Mouse (Mus musculus) cerebellum, adult 18-20 months (tissue): ENCODE results near the gene Gm47791.

Experiments used
- DNase-seq, 2 experiments: peaks; one replicate each; pipeline ENCODE4 v3.0.0; 2021

Gm47791 gene

GRCm38 (mm10) chr1:82785546-82785945 is 14.5 kb upstream of the Gm47791 start:
- DNase-seq = no peak

DNA sequence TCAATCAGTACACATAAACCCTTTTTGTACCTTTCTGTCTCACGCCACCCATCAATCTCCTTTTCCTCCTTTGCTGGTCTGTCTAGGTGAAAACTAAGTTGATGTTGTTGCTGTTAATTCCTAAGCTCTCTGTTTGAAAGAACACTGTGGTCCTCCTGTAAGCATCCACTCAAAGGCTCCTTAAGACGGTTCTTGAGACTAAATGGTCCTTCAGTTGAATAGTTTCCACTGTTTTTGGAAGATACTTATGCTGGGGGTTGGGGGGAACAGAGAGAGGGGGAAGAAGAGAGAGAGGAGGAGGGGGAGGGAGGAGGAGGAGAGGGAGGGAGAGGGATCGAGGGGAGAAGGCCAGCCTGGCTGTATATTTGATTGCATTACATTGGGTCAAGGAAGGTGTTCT is 12.5 kb upstream of the Gm47791 start:
- no peak for DNase-seq

DNA sequence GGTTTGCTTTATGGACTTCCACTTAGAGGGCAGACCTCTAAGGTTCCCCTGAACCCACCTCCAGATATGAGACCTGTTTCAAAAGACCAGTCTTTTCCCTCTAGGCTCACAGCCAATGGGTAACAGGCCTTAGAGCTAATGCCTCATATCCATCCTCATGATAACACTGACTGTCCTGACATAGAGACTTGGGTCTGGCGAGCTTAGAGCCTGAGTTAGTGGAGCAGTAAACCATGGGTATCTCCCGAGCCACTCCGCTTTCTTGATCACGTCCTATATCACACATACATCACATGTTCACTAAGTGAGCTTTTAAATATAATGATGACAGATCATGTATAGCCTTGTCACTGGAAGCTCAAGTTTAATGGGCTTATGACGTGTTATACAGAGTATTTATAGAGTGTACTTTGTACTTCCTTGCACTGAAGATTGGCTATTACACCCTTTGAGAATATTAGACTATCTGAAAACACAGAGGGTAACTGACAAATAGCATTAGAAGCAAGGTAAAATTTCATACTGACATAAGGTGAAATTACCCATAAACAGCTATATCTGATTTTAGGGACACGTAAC is 8.4 kb upstream of the Gm47791 start:
- no peak for DNase-seq

- DNase-seq = no peak
These were observed 4.2 kb upstream of the Gm47791 start for GRCm38 (mm10) chr1:82775293-82775692.

- no peak for DNase-seq
These were observed 2.2 kb upstream of the Gm47791 start for GRCm38 (mm10) chr1:82773208-82773607.

GRCm38 (mm10) chr1:82772428-82772827 is 1.4 kb upstream of the Gm47791 start:
- no peak for DNase-seq

- no peak for DNase-seq
These were observed 2.8 kb downstream of the Gm47791 start, which contains the start of gene Tm4sf20 for GRCm38 (mm10) chr1:82768269-82768668. TSS of gene Tm4sf20 (minus strand) at chr1:82768461.

DNA sequence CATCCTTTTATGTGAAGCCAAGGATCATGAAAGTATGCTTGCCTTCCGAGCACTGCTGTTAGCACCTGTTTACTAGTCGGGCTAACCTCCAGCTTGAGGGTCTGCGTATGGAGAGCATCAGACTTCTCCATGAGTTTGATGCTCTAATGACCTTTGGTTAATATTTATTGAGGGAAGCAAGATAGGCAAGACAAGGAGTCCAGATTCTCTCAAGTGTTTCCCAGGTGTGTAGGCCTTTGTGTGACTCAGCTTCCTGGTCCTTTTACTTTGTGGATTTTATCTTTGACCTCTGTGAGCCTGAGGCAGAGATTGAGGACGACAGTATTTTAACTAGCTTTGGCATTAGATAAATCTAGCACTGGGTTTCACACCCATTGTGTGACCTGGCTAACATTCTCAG is 4.4 kb downstream of the Gm47791 start:
- no peak for DNase-seq

DNA sequence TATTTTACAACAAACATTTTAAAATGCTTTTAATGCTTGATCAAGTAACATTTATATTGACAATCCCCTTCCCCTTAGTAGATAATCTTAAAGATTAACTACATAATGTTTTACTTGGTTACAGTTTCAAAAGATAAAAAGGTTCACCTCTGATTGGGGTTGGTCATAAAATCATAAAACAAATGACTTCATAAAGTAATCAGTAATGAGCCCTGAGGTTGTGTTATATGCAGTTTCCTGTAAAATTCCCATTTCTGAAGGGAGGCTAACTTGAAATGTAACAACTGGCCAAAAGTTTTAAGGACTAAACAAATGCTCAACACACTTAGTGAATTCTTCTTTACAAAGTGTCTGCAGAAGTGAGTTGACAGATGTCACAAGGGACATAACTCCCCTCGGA is 4.8 kb downstream of the Gm47791 start:
- no peak for DNase-seq

DNA sequence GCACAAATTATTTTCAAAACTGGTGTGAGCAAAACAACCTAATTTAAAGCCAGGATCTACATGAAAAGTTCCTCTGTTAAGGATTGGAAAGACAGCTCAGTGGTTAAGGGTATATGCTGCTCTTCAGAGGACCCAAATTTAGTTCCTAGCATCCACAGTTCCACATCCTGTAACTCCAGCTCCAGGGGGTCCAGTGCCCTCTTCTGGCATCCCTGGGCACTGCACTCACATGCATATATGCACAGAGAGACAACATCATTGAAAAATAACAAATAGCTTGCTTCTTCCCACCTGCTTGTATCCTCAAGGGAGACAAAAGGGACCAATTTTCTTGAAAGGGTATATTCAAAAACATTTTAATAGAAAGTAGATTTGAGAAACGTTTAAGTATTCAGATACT is 8.8 kb downstream of the Gm47791 start:
- no peak for DNase-seq

- DNase-seq = no peak
These were observed 9.4 kb downstream of the Gm47791 start for GRCm38 (mm10) chr1:82761454-82762169.

DNA sequence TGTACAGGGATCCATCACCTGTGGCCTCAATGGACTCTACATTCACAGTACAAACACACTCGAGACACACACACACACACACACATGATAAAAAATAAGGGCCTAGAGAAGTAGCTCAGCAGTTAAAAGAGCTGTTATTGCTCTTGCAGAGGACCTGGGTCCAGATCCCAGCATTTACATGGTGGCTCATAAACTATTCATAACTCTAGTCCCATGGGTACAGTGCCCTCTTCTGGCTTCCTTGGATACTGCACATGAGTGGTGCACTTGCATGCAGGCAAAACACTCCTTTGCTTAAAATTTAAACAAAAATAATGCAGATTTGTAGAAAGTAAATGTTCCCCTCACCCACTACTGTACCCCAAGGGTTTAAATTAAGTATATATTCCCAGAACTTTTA is 11.5 kb downstream of the Gm47791 start:
- DNase-seq = no peak

- DNase-seq = no peak
These were observed 23.2 kb downstream of the Gm47791 start for GRCm38 (mm10) chr1:82747714-82748452.

- no peak for DNase-seq
These were observed 24.6 kb downstream of the Gm47791 start for GRCm38 (mm10) chr1:82746408-82746807.

DNA sequence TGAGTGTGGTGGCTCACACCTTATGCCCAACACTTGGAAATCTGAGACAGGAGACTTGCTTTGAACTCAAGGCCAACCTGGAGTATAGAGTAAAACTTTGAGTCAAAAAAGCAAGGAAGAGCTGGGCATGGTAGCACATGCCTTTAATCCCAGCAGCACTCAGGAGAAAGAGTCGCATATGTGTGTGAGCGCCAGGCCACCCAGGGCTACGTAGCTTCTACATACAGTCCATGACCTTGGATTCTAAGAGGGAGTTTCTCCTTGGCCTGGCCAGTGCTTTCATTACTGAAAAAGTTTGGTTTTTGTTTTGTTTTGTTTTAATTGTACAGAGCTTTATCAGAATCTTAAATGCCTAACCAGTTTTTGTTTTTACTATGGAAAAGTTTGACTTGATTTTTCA is 27.1 kb downstream of the Gm47791 start:
- DNase-seq = no peak

GRCm38 (mm10) chr1:82741539-82741938 is 29.5 kb downstream of the Gm47791 start:
- DNase-seq = no peak

DNA sequence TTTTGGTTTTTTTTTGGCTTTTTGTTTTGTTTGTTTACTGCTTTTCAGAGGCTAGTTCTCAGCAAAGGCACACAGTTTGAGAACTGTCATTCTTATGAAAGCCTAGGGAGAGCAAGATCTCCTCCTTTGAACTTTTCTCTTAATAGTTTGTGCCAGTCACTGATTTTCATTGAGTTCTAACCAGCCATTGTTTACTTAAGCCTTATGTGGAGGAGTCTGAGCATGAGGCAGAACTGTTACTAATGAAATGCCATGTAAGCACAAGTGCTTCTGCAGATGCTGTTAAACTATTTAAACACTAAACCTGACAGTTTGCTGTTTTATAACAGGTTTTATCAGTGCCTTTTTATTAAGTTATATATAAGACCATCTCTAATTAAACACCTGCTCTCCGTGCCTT is 33.0 kb downstream of the Gm47791 start:
- no peak for DNase-seq

- no peak for DNase-seq
These were observed 37.7 kb downstream of the Gm47791 start for GRCm38 (mm10) chr1:82733357-82733756.

GRCm38 (mm10) chr1:82726482-82726881 is 44.6 kb downstream of the Gm47791 start:
- no peak for DNase-seq

GRCm38 (mm10) chr1:82725875-82726185 is 45.2 kb downstream of the Gm47791 start:
- no peak for DNase-seq

DNA sequence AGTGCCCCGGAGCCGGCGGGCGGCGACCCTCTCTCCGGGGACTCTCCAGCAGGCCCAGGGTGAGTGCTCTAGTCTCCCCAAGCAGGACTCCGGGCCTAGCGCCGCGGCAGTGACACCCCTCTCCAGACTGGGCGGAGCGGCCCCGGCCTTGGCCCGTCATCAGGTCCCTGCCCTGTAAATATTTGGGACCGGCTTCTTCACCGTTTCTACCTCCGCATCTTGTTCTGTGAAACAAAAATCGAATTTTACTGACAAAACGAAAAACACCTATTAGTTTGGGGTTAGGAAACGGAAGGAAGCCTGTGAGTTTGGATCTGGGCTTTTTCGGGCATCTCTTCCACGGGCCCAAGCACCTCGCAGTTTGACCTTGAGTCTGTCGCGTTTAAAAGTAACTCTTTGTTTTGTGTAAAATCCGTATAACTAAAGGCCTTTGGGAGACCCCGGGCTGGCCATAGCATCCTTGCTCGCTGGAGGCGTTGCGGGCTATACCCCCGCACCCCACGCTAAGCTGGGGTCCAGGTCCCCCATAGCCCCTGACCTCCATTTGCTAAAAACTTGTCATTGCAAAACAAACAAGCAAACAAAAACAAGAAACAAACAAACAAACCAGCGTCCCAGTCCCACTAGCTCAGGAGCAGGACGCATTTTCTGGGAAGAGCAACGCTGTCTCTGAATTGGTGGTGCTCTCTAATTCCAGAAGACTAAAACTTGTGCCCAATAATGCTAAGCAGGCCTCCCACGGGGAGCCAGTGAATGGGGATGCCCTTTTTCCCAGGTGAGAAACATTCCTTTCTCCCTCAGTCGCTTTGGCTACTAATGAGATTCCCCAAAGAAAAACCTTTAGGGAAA is 45.8 kb downstream of the Gm47791 start:
- DNase-seq = no peak

GRCm38 (mm10) chr1:82724339-82725025 is 46.6 kb downstream of the Gm47791 start, which contains the start of gene Mff:
TSS of gene Mff (plus strand) at chr1:82724890.
- peak; percentile 95 for DNase-seq
